Mouse (Mus musculus): ENCODE measurements around the gene Atrnl1. TPM values are rescaled to one million over a fixed set of nuclear protein-coding genes. Genes with fewer than 3 reads are reported as not detected.
"Not testable (repeated sequence)": the region's sequence is repeated elsewhere in the genome, so short reads cannot be mapped to it uniquely, and the experiment has no call there.

Atrnl1 gene
- polyA plus RNA-seq, 1 experiment from 2014 or later: 4.0 TPM

- no peaks in the 10 kb centered on the region for H3K27me3 ChIP-seq (ENCODE audit: poor library complexity, severe bottlenecking)
- WGBS: 94% methylated on average over 3 of the region's 3 CpGs
- H3K27ac ChIP-seq: no peak overlapping the region
- no peak overlapping the region for H3K4me3 ChIP-seq
- H3K9me3 ChIP-seq: no peaks in the 10 kb centered on the region
- no peaks in the 10 kb centered on the region for H3K36me3 ChIP-seq (replicated peaks)
- peaks cover 3% of the 10 kb centered on the region; the same call in 1 of the 2 replicates for H3K4me1 ChIP-seq
- DNase-seq (ENCODE audit: extremely low spot score, low spot score): no peak
Measured at GRCm38 (mm10) chr19:58017468-58017867, 406.6 kb downstream of the Atrnl1 start.

GRCm38 (mm10) chr19:58018698-58019097 is 407.9 kb downstream of the Atrnl1 start:
- DNase-seq (ENCODE audit: extremely low spot score, low spot score): no peak
- Histone ChIP-seq H3K36me3 (replicated peaks) (no peaks in the 10 kb centered on the region), H3K4me3 (no peak overlapping the region), H3K9me3 (no peaks in the 10 kb centered on the region), H3K27ac (0 out of 2 replicates have a peak overlapping the region, but pooled peaks have one; percentile 20), H3K4me1 (peaks cover 3% of the 10 kb centered on the region; the same call in 1 of the 2 replicates), H3K27me3 (ENCODE audit: poor library complexity, severe bottlenecking) (no peaks in the 10 kb centered on the region)
- 69% methylated on average over 5 of the region's 5 CpGs for WGBS

- 94% methylated on average over 8 of the region's 8 CpGs for whole genome bisulfite sequencing
- H3K27me3 ChIP-seq (ENCODE audit: poor library complexity, severe bottlenecking): no peaks in the 10 kb centered on the region
- H3K4me1 ChIP-seq: peaks cover 3% of the 10 kb centered on the region; the same call in 1 of the 2 replicates
- no peak for DNase-seq (ENCODE audit: extremely low spot score, low spot score)
- H3K4me3 ChIP-seq: no peak overlapping the region
- no peak overlapping the region for H3K27ac ChIP-seq
- no peaks in the 10 kb centered on the region for H3K36me3 ChIP-seq (replicated peaks)
- H3K9me3 ChIP-seq: no peaks in the 10 kb centered on the region
Measured at GRCm38 (mm10) chr19:58021514-58022284, 410.9 kb downstream of the Atrnl1 start.

GRCm38 (mm10) chr19:58023216-58023825 is 412.5 kb downstream of the Atrnl1 start:
- WGBS: 92% methylated on average over 14 of the region's 14 CpGs
- DNase-seq (ENCODE audit: extremely low spot score, low spot score): no peak
- Histone ChIP-seq H3K27ac (no peak overlapping the region), H3K4me3 (no peak overlapping the region), H3K36me3 (replicated peaks) (0 out of 2 replicates have a peak, but pooled peaks cover 3% of the 10 kb centered on the region), H3K27me3 (ENCODE audit: poor library complexity, severe bottlenecking) (no peaks in the 10 kb centered on the region), H3K9me3 (no peaks in the 10 kb centered on the region; the same call in 1 of the 2 replicates), H3K4me1 (peaks cover 3% of the 10 kb centered on the region; the same call in 1 of the 2 replicates)

GRCm38 (mm10) chr19:58025053-58025452 is 414.2 kb downstream of the Atrnl1 start:
- Histone ChIP-seq H3K27ac (no peak overlapping the region), H3K4me3 (no peak overlapping the region), H3K27me3 (ENCODE audit: poor library complexity, severe bottlenecking) (no peaks in the 10 kb centered on the region), H3K9me3 (no peaks in the 10 kb centered on the region; the same call in 1 of the 2 replicates), H3K4me1 (no peaks in the 10 kb centered on the region), H3K36me3 (replicated peaks) (0 out of 2 replicates have a peak, but pooled peaks cover 3% of the 10 kb centered on the region)
- no peak for DNase-seq (ENCODE audit: extremely low spot score, low spot score)
- 94% methylated on average over 2 of the region's 2 CpGs for WGBS

- WGBS: 47% methylated on average over 2 of the region's 2 CpGs
- Histone ChIP-seq H3K9me3 (peaks cover 4% of the 10 kb centered on the region; the same call in 1 of the 2 replicates), H3K27me3 (ENCODE audit: poor library complexity, severe bottlenecking) (no peaks in the 10 kb centered on the region), H3K4me1 (no peaks in the 10 kb centered on the region), H3K4me3 (no peak overlapping the region), H3K27ac (no peak overlapping the region), H3K36me3 (replicated peaks) (peaks cover 7% of the 10 kb centered on the region)
- DNase-seq (ENCODE audit: extremely low spot score, low spot score): no peak
Measured at GRCm38 (mm10) chr19:58029661-58030060, 418.8 kb downstream of the Atrnl1 start.

GRCm38 (mm10) chr19:58033241-58033640 is 422.4 kb downstream of the Atrnl1 start:
- Histone ChIP-seq H3K4me3 (no peak overlapping the region), H3K36me3 (replicated peaks) (peaks cover 5% of the 10 kb centered on the region), H3K4me1 (no peaks in the 10 kb centered on the region), H3K27ac (no peak overlapping the region), H3K9me3 (peaks cover 4% of the 10 kb centered on the region; the same call in 1 of the 2 replicates), H3K27me3 (ENCODE audit: poor library complexity, severe bottlenecking) (peaks cover 6% of the 10 kb centered on the region; the same call in 1 of the 2 replicates)
- WGBS: 89% methylated on average over 5 of the region's 5 CpGs
- DNase-seq (ENCODE audit: extremely low spot score, low spot score): no peak

GRCm38 (mm10) chr19:58036166-58036565 is 425.3 kb downstream of the Atrnl1 start:
- Histone ChIP-seq H3K27ac (no peak overlapping the region), H3K9me3 (no peaks in the 10 kb centered on the region), H3K4me1 (peaks cover 13% of the 10 kb centered on the region; the same call in 1 of the 2 replicates), H3K4me3 (no peak overlapping the region), H3K27me3 (ENCODE audit: poor library complexity, severe bottlenecking) (peaks cover 8% of the 10 kb centered on the region; the same call in 1 of the 2 replicates), H3K36me3 (replicated peaks) (no peaks in the 10 kb centered on the region)
- 84% methylated on average over 3 of the region's 3 CpGs for WGBS
- no peak for DNase-seq (ENCODE audit: extremely low spot score, low spot score)

GRCm38 (mm10) chr19:58043120-58043519 is 432.3 kb downstream of the Atrnl1 start:
- no peaks in the 10 kb centered on the region for H3K9me3 ChIP-seq
- H3K27me3 ChIP-seq (ENCODE audit: poor library complexity, severe bottlenecking): peaks cover 12% of the 10 kb centered on the region; the same call in 1 of the 2 replicates
- DNase-seq (ENCODE audit: extremely low spot score, low spot score): no peak
- no peaks in the 10 kb centered on the region for H3K36me3 ChIP-seq (replicated peaks)
- no peak overlapping the region for H3K27ac ChIP-seq
- no peak overlapping the region for H3K4me3 ChIP-seq
- H3K4me1 ChIP-seq: peaks cover 20% of the 10 kb centered on the region
- 88% methylated on average over 8 of the region's 8 CpGs for WGBS

GRCm38 (mm10) chr19:58043550-58043949 is 432.7 kb downstream of the Atrnl1 start:
- no peak overlapping the region for H3K27ac ChIP-seq
- H3K36me3 ChIP-seq (replicated peaks): no peaks in the 10 kb centered on the region
- peaks cover 12% of the 10 kb centered on the region; the same call in 1 of the 2 replicates for H3K27me3 ChIP-seq (ENCODE audit: poor library complexity, severe bottlenecking)
- no peak for DNase-seq (ENCODE audit: extremely low spot score, low spot score)
- H3K9me3 ChIP-seq: no peaks in the 10 kb centered on the region
- H3K4me1 ChIP-seq: peaks cover 19% of the 10 kb centered on the region
- no peak overlapping the region for H3K4me3 ChIP-seq
- 78% methylated on average over 4 of the region's 4 CpGs for WGBS

GRCm38 (mm10) chr19:58044816-58045215 is 434.0 kb downstream of the Atrnl1 start:
- DNase-seq (ENCODE audit: extremely low spot score, low spot score): no peak
- Histone ChIP-seq H3K4me1 (peaks cover 7% of the 10 kb centered on the region), H3K27me3 (ENCODE audit: poor library complexity, severe bottlenecking) (peaks cover 12% of the 10 kb centered on the region; the same call in 1 of the 2 replicates), H3K36me3 (replicated peaks) (no peaks in the 10 kb centered on the region), H3K9me3 (no peaks in the 10 kb centered on the region), H3K27ac (no peak overlapping the region), H3K4me3 (no peak overlapping the region)
- 92% methylated on average over 5 of the region's 5 CpGs for WGBS

- H3K4me1 ChIP-seq: peaks cover 11% of the 10 kb centered on the region
- 83% methylated on average over 7 of the region's 7 CpGs for WGBS
- no peak for DNase-seq (ENCODE audit: extremely low spot score, low spot score)
- H3K4me3 ChIP-seq: no peak overlapping the region
- no peaks in the 10 kb centered on the region for H3K9me3 ChIP-seq
- 0 out of 2 replicates have a peak, but pooled peaks cover 8% of the 10 kb centered on the region for H3K27me3 ChIP-seq (ENCODE audit: poor library complexity, severe bottlenecking)
- no peaks in the 10 kb centered on the region for H3K36me3 ChIP-seq (replicated peaks)
- no peak overlapping the region for H3K27ac ChIP-seq
Measured at GRCm38 (mm10) chr19:58046656-58047055, 435.8 kb downstream of the Atrnl1 start.

GRCm38 (mm10) chr19:58050410-58050809 is 439.6 kb downstream of the Atrnl1 start:
- WGBS: 97% methylated on average over 9 of the region's 9 CpGs
- not testable (repeated sequence) for H3K36me3 ChIP-seq (replicated peaks); H3K27ac ChIP-seq; H3K9me3 ChIP-seq; H3K4me3 ChIP-seq; DNase-seq (ENCODE audit: extremely low spot score, low spot score); H3K27me3 ChIP-seq (ENCODE audit: poor library complexity, severe bottlenecking)
- peaks cover 27% of the 10 kb centered on the region for H3K4me1 ChIP-seq

All from forebrain, embryonic 10.5 days (tissue).